Mouse (Mus musculus): ENCODE results near the gene Col23a1.

Col23a1 gene

GRCm38 (mm10) chr11:51388892-51389340 is 99.2 kb downstream of the Col23a1 start:
- DNase-seq (ENCODE audit: low read depth, low spot score) = no peak

GRCm38 (mm10) chr11:51389763-51390162 is 100.0 kb downstream of the Col23a1 start:
- DNase-seq (ENCODE audit: low read depth, low spot score) = no peak

GRCm38 (mm10) chr11:51390521-51390920 is 100.8 kb downstream of the Col23a1 start:
- no peak for DNase-seq (ENCODE audit: low read depth, low spot score)

GRCm38 (mm10) chr11:51391548-51391947 is 101.8 kb downstream of the Col23a1 start:
- peak; percentile 98 for DNase-seq (ENCODE audit: low read depth, low spot score)

- no peak for DNase-seq (ENCODE audit: low read depth, low spot score)
Measured at GRCm38 (mm10) chr11:51394301-51394865, 104.7 kb downstream of the Col23a1 start.

GRCm38 (mm10) chr11:51396451-51396850 is 106.7 kb downstream of the Col23a1 start:
- no peak for DNase-seq (ENCODE audit: low read depth, low spot score)

GRCm38 (mm10) chr11:51398084-51398483 is 108.4 kb downstream of the Col23a1 start:
- DNase-seq (ENCODE audit: low read depth, low spot score) = no peak

- no peak for DNase-seq (ENCODE audit: low read depth, low spot score)
Measured at GRCm38 (mm10) chr11:51400356-51400755, 110.6 kb downstream of the Col23a1 start.

GRCm38 (mm10) chr11:51401481-51402128 is 111.9 kb downstream of the Col23a1 start:
- DNase-seq (ENCODE audit: low read depth, low spot score) = peak; percentile 59

- no peak for DNase-seq (ENCODE audit: low read depth, low spot score)
Measured at GRCm38 (mm10) chr11:51403886-51404285, 114.2 kb downstream of the Col23a1 start.

GRCm38 (mm10) chr11:51404865-51405440 is 115.2 kb downstream of the Col23a1 start:
- no peak for DNase-seq (ENCODE audit: low read depth, low spot score)

- DNase-seq (ENCODE audit: low read depth, low spot score) = no peak
Measured at GRCm38 (mm10) chr11:51406531-51406930, 116.8 kb downstream of the Col23a1 start.

- DNase-seq (ENCODE audit: low read depth, low spot score) = no peak
Measured at GRCm38 (mm10) chr11:51407351-51407750, 117.6 kb downstream of the Col23a1 start.

GRCm38 (mm10) chr11:51410771-51411170 is 121.1 kb downstream of the Col23a1 start:
- no peak for DNase-seq (ENCODE audit: low read depth, low spot score)

GRCm38 (mm10) chr11:51414520-51414919 is 124.8 kb downstream of the Col23a1 start:
- DNase-seq (ENCODE audit: low read depth, low spot score) = no peak

- DNase-seq (ENCODE audit: low read depth, low spot score) = peak; percentile 66
Measured at GRCm38 (mm10) chr11:51415049-51415688, 125.4 kb downstream of the Col23a1 start.

- DNase-seq (ENCODE audit: low read depth, low spot score) = no peak
Measured at GRCm38 (mm10) chr11:51418807-51419206, 129.1 kb downstream of the Col23a1 start.

GRCm38 (mm10) chr11:51421878-51422277 is 132.2 kb downstream of the Col23a1 start:
- no peak for DNase-seq (ENCODE audit: low read depth, low spot score)

- DNase-seq (ENCODE audit: low read depth, low spot score) = no peak
Measured at GRCm38 (mm10) chr11:51422713-51423112, 133.0 kb downstream of the Col23a1 start.

- DNase-seq (ENCODE audit: low read depth, low spot score) = no peak
Measured at GRCm38 (mm10) chr11:51426155-51426554, 136.4 kb downstream of the Col23a1 start.

- DNase-seq (ENCODE audit: low read depth, low spot score) = no peak
Measured at GRCm38 (mm10) chr11:51429428-51430179, 139.9 kb downstream of the Col23a1 start.

GRCm38 (mm10) chr11:51430180-51430578 is 140.5 kb downstream of the Col23a1 start:
- no peak for DNase-seq (ENCODE audit: low read depth, low spot score)

Measured in brain, adult 2 months (tissue).